Mouse (Mus musculus): ENCODE data around the gene Fndc3b. TPM values are rescaled to one million over a fixed set of nuclear protein-coding genes. Genes with fewer than 3 reads are reported as not detected.

The Fndc3b gene
- total RNA-seq (2023), result 10 to 100 TPM; 36.8 to 42.0 TPM

GRCm38 (mm10) chr3:27710648-27711428 is at the start of gene Fndc3b:
TSS of gene Fndc3b (minus strand) at chr3:27711307.

GRCm38 (mm10) chr3:27371276-27371621 is 339.9 kb downstream of the Fndc3b start, which contains the start of gene Ghsr:
TSS of gene Ghsr (plus strand) at chr3:27371351.

Other genes starting within 250 kb of the Fndc3b start
- not detected for gene Tmem212, start 185.1 kb upstream of the Fndc3b start, total RNA-seq (2023)
- gene Pld1, start 227.4 kb upstream of the Fndc3b start, total RNA-seq (2023), result 10 to 100 TPM; 50.7 to 55.6 TPM